Mouse (Mus musculus) layer of hippocampus, postnatal 36 days (tissue): ENCODE results near the gene Clec16a. TPM values are rescaled to one million over a fixed set of nuclear protein-coding genes. Genes with fewer than 3 reads are reported as not detected.

Source experiments
- DNase-seq, 2 experiments: peaks; one replicate each; pipeline ENCODE4 v3.0.0; 2022
- total RNA-seq, 2 experiments: library from RNA; stranded (reverse); gene quantifications; 2 replicates each; pipeline ENCODE4 v1.2.3; 2021

Gene Clec16a
- total RNA-seq, 2 experiments from 2014 or later = 97.8 to 103 TPM

GRCm38 (mm10) chr16:10586546-10586945 lies 41.4 kb downstream of the Clec16a start:
- no peak for DNase-seq

DNA sequence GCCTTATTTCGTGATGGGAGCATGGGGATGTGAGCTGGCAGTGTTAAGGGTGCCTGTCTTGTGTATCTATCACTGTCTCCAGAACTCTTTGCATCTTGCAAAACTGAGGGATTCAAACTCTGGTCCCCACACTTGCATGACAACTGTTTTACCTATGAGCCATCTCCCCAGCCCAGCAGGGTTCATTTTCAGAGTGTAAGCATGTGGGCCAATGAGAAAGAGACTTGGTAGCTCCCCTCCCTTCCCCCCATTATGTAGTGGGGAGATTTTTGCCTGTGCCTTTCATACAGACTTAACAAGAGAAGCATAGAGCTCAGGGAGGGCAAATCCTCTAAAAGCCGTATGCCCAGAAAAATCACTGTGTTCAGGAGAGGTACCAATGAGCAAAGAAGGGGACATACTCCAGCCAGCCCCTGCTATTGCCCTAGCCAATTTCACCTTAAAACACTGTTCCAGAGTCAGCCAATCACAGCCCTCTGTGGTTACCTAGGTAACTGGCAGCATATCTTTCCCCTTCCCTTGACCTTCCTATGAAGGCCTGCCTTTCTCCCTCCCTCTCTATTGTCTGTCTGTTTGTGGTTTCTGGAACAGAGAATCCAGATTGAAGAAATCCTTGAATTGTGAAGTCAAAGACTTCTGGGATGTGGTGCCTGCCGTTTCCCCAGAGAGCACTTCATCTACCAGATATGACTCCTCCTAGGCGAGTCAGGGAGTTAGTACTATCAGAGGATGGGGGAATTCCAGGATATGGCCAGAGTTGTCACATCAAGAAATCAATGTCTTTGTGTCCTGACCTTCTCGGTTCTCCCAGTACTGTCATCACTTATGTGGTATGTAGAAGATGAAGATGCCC lies 55.0 kb downstream of the Clec16a start:
- no peak for DNase-seq

GRCm38 (mm10) chr16:10607802-10608201 lies 62.7 kb downstream of the Clec16a start:
- DNase-seq = no peak

DNA sequence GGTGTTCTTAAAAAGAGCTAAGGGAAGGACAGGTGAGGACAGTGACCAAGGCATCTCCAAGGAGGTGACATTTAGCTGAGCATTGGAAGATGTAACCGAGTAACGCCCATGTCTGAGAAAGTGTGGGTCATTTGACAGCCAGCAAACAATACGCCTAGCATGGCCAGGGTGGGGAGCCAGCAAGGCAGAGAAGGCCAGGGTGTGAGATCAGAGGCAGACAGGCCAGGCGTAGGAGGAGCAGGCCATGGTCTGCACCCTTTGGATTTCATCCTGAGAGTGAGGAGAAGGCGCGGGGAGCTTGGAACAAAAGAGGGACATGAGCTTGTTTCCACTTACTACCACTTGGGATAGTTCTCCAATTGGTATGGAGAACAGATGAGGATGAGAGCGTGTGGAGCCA lies 64.8 kb downstream of the Clec16a start:
- DNase-seq = no peak

DNA sequence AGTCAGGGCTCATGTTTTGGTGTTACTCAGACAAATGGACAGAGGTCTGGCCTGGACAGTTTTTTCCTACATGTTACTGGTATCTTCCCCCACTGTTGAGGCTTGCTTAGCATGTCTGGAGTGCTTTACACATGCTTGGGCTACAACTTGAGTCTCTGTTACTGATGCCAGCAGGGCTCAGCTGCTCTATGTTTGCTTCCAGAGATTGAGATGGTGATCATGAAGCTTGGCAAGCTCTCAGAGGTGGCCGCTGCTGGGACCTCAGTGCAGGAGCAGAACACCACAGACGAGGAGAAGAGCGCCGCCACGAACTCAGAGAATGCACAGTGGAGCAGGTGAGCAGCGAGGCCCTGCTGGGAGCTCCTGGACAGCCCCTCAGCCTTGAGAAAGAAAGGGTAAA lies 65.7 kb downstream of the Clec16a start:
- no peak for DNase-seq

DNA sequence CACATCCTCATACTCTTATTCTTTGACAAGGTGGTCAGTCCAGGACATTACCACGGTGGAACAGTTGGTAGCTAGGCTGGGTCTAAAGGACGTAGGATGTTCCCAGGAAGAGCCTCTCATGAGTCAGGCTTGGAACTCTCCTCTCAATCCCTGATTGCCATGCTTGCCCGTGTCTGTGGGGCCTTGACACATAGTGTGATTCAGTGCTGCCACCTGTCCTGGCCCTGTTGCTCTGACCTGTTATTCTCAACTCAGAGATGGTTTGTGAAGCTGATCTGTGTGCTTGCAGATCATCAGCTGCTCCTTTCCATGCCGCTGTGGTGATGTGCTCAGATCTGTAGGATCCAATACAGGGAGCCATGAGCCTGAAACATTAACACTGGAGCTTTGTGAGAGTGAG lies 66.2 kb downstream of the Clec16a start:
- no peak for DNase-seq

DNA sequence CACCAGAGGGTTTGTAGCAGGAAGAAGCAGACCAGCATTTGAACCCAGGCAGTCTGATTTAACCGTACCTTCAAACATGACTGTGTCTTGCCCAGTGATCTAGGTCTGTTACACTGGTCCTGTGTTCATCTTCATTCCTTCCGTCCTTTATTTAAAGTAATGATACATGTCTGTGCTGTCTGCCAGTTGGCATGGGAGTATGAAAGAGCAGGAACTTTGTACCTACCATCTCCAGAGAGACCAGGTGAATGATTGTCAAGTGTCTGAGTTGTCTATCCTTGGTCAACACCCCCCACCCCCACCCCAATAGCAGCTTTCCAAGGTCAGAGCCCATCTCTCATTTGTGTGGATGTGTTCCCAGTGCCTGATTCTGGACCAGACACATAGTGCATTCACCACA lies 68.9 kb downstream of the Clec16a start:
- no peak for DNase-seq

DNA sequence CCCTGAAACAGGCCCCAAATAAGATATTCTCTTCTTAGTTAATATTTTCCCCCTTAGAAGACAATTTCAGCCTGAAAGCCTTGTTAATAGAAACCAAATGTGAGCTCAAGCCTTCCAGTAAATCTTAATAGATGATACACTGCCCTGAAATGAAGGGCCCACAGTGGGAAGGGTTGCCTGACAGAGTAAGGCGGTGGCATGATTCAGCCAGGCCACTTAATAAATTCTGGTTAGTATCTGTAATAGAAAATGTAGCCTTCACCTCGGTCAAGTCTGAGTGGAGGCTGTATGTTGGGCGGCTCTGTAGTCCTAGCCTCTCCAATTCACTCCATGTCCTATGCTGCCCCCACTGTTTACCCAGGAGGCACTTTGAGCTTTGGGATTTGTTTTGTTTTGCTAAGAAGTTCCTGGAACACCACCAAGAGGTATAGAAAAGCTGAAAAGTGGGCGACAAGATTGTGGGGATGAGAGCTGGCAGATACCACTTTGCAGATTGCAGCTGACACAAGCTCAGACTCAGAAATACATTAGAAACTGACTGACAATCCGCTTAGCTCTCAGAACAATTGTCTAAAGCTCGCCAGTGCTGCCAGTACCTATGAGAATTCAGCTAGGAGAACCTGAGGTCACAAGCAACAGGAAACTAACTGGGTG lies 75.9 kb downstream of the Clec16a start:
- DNase-seq = peak; percentile 22 to 39

GRCm38 (mm10) chr16:10621710-10622109 lies 76.6 kb downstream of the Clec16a start:
- DNase-seq = no peak

GRCm38 (mm10) chr16:10626116-10626515 lies 81.0 kb downstream of the Clec16a start:
- no peak for DNase-seq

GRCm38 (mm10) chr16:10627136-10627668 lies 82.1 kb downstream of the Clec16a start:
- peak; percentile 29 to 33 for DNase-seq

DNA sequence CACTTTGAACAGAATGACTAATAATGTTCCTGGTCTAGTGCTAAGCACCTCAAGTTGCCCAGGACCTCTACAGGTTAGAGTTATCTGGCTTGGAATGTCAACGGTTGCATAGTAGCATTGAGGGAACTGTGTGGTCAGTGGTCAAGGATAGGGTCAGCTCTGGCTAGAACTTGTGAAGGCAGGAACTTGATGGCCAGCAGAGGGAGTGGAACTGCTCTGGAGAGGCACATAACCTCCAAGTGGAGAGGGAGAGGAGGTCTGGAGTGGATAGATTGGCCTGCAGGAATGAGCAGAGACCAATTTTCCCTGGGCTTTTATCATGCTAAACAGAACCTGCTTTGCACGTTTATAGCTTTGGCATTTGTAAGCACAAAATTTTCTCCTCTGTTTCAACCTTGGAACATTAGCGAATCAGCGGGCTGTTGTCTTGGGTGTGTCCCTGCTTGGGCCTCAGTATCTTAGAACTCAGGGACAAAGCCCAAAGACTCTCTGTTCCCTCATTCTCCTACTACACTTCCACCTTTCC lies 83.0 kb downstream of the Clec16a start:
- no peak for DNase-seq

DNA sequence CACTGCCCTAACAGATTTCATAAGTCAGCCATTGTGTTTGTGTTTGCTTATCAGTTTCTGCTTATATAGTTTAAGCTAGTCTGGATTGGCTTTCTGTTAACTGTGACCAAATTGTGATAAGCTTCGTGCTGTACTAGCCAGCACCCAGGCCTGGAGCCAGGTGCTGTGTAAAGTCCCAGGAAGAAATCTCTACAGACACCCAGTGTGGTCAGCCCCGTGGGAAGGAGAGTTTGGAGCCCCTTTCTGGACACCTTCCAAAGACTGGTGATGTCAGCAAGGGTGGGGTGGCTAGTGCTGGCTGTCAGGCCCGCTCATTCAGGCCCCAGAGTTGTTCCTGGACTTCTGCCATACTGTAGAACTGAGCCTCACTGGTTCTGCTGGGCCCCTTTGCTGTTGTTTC lies 83.8 kb downstream of the Clec16a start:
- DNase-seq = no peak

- no peak for DNase-seq
Measured at GRCm38 (mm10) chr16:10629361-10629760, 84.2 kb downstream of the Clec16a start.

DNA sequence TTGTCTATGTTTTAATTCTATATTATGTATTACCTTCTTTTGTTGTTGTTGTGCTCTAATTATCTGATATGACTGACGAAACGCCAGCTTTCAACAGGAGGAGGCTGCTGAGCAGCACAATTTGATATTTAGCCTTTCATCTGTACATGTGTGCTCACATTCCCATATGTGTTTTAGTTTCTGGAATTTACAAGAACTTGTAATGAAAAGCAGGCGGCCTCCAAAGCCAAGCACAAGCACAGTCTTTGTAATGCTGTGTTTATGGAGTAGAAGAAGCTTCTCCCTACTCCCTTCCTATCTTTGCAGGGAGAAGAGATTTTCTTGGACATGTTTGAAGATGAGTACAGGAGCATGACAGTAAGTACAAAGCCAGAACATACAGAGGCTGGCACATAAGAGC lies 89.8 kb downstream of the Clec16a start:
- no peak for DNase-seq

DNA sequence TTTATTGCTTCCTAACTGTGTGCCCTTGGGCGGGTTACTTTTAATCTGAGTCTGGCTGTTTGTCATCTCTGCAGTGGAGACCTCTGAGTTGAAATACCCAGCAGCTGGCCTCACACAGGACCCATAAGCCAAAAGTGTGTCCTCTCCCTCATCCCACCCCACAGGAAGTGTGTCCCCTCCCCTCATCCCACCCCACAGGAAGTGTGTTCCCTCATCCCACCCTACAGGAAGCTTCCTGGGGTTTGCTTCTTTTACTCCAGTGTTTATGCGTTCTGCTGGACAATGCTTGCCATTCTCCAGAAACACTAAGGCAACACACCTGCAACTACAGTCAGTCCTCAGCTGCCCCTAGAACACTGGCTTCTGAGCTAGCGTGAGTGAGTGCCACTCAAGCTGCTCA lies 92.8 kb downstream of the Clec16a start:
- DNase-seq = no peak

GRCm38 (mm10) chr16:10639111-10639889 lies 94.2 kb downstream of the Clec16a start:
- no peak for DNase-seq

DNA sequence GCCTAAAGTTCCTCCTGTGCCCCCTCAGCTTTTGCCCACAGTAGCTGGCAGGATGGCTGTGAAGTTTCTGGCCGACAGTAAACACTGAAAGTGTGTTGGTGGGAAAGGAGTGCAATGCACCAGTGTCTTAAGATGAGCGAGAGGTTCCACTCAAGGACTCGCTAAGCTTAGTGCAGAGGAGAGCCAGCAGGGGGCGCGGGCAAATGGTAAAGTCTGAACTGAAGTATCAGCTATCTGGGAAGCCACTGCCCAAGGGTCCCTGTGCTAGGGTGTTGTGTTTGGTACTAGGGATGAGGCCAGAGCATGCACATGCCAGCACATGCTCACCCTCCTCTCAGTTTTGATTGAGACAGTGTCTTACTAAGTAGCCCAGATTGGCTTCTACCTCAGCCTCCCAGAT lies 94.9 kb downstream of the Clec16a start:
- peak; percentile 58 to 67 for DNase-seq

GRCm38 (mm10) chr16:10641146-10641545 lies 96.0 kb downstream of the Clec16a start:
- DNase-seq = no peak

GRCm38 (mm10) chr16:10642857-10643633 lies 97.9 kb downstream of the Clec16a start:
- DNase-seq = no peak

DNA sequence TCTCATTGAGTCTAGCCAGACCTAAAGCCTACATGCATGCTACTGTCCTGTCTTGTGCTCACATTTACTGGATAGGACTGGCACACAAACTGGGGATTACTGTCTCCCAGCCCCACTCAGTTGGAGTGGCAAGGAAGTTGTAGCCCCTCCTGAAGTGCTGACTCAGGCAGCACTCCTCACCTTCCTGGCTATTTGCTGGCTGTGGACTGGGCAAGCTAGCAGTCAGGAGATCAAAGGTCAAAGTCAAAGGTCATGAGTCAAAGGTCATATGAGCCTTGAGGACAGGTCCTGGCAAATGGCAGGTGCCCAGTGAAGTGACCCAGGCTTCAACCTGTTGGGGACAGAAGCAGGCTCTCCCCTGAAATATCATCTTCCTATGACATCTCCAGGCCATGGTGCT lies 99.1 kb downstream of the Clec16a start:
- DNase-seq = no peak

DNA sequence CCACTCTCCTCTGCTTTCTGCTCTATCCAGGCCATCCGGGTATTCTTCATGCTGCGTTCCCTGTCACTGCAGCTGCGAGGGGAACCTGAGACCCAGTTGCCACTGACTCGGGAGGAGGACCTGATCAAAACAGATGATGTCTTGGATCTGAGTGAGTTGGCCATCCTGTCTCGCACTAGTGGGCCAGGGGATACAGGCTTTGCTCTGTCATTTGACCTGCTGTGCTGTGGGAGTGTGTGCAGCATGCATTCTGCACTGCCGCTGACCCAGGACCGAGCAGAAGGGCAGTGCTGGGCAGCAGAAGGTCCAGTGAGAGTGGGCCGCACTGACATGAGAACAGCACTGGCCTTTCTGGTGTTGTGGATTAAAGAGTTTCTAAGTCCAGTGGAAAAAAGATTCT lies 99.6 kb downstream of the Clec16a start:
- no peak for DNase-seq
